Mouse (Mus musculus) heart, embryonic 16.5 days (tissue): ENCODE measurements around the gene Sept7. TPM values are rescaled to one million over a fixed set of nuclear protein-coding genes. Genes with fewer than 3 reads are reported as not detected.

Experiments used
- ATAC-seq: fragments of 200-750 bp; cut with Nextera tagmentation; replicated peaks from 2 replicates; pipeline ENCODE4 v1.8.0; 2017; ENCODE audit warnings: moderate number of reproducible peaks; ENCODE audit not compliant: insufficient read depth, low FRiP score; ENCODE audit errors: extremely low read depth
- H3K27ac ChIP-seq: fragments of 300-500 bp; sonication (generic); 2 replicates; pipeline ENCODE4 v1.5.1; 2014; ENCODE audit warnings: mild to moderate bottlenecking, low read length, control low read depth, moderate library complexity
- H3K27me3 ChIP-seq: fragments of 300-500 bp; sonication (generic); 2 replicates; pipeline ENCODE4 v1.6.1; 2014; ENCODE audit warnings: low read length, mixed read lengths; ENCODE audit not compliant: control insufficient read depth, insufficient read depth
- H3K36me3 ChIP-seq: fragments of 300-500 bp; sonication (generic); 2 replicates; pipeline ENCODE4 v1.6.1; 2014; ENCODE audit not compliant: control insufficient read depth, insufficient read depth
- H3K4me1 ChIP-seq: fragments of 300-500 bp; sonication (generic); 2 replicates; pipeline ENCODE4 v1.6.1; 2014; ENCODE audit warnings: low read length, mixed read lengths; ENCODE audit not compliant: control insufficient read depth, insufficient read depth
- H3K4me2 ChIP-seq: fragments of 300-500 bp; sonication (generic); 2 replicates; pipeline ENCODE4 v1.6.1; 2014; ENCODE audit warnings: low read depth, mild to moderate bottlenecking, control low read depth, low read length
- H3K4me3 ChIP-seq: fragments of 300-500 bp; sonication (generic); 2 replicates; pipeline ENCODE4 v1.5.1; 2014; ENCODE audit warnings: mild to moderate bottlenecking, control low read depth, low read length
- H3K9ac ChIP-seq: fragments of 300-500 bp; sonication (generic); 2 replicates; pipeline ENCODE4 v1.6.1; 2014; ENCODE audit warnings: low read length, control low read depth
- H3K9me3 ChIP-seq: fragments of 300-500 bp; sonication (generic); replicated peaks from 2 replicates; pipeline ENCODE4 v1.6.1; 2016; ENCODE audit warnings: low read length; ENCODE audit not compliant: control insufficient read depth
- WGBS: fragments of 180-500 bp; shearing (Covaris S2); extraction: QIAGEN DNeasy Blood & Tissue Kit; methylation state at CpG from one replicate; pipeline ENCODE4 v1.1.7; 2014; 5-methylcytosine and 5-hydroxymethylcytosine counted together
- polyA plus RNA-seq: library from polyadenylated mRNA; unstranded; fragments of >200 nt; fragmentation: Nextera tagmentation; extraction: Ambion mirVana; gene quantifications from 2 replicates; pipeline ENCODE4 v1.2.1, GENCODE M21; 2015

Gene Sept7
- polyA plus RNA-seq, 1 experiment from 2014 or later, result 273 TPM

- peak overlapping the region; percentile 100 for H3K9ac ChIP-seq
- H3K27me3 ChIP-seq, result no peaks in the 10 kb centered on the region
- under 1% methylated on average over 41 of the region's 41 CpGs for WGBS
- ATAC-seq, result peak; percentile 81
- peaks cover 22% of the 10 kb centered on the region for H3K4me1 ChIP-seq
- H3K27ac ChIP-seq, result peak overlapping the region; percentile 99
- peak overlapping the region; percentile 100 for H3K4me3 ChIP-seq
- H3K4me2 ChIP-seq, result peak overlapping the region; percentile 85
- H3K9me3 ChIP-seq, result no peaks in the 10 kb centered on the region
- no peaks in the 10 kb centered on the region for H3K36me3 ChIP-seq
These were observed 492 bp upstream of the Sept7 start for GRCm38 (mm10) chr9:25251611-25252282.

- peak overlapping the region; percentile 100 for H3K9ac ChIP-seq
- peak overlapping the region; percentile 100 for H3K4me3 ChIP-seq
- peaks cover 19% of the 10 kb centered on the region for H3K4me1 ChIP-seq
- WGBS, result 1% methylated on average over 64 of the region's 78 CpGs
- peak overlapping the region; percentile 99 for H3K27ac ChIP-seq
- no peaks in the 10 kb centered on the region for H3K27me3 ChIP-seq
- H3K4me2 ChIP-seq, result peak overlapping the region; percentile 83
- H3K36me3 ChIP-seq, result no peaks in the 10 kb centered on the region
- no peaks in the 10 kb centered on the region for H3K9me3 ChIP-seq
- peak; percentile 41 for ATAC-seq
These were observed 679 bp downstream of the Sept7 start for GRCm38 (mm10) chr9:25252759-25253477.

- no peak for ATAC-seq
- Histone ChIP-seq H3K27ac (peak overlapping the region; percentile 99), H3K4me2 (peak overlapping the region; percentile 83), H3K4me1 (peaks cover 19% of the 10 kb centered on the region), H3K9me3 (no peaks in the 10 kb centered on the region), H3K9ac (peak overlapping the region; percentile 100), H3K4me3 (peak overlapping the region; percentile 100), H3K27me3 (no peaks in the 10 kb centered on the region), H3K36me3 (no peaks in the 10 kb centered on the region)
- WGBS, result 2% methylated on average over 3 of the region's 3 CpGs
These were observed 1.2 kb downstream of the Sept7 start for GRCm38 (mm10) chr9:25253478-25253824.

- ATAC-seq, result no peak
- Histone ChIP-seq H3K27me3 (no peaks in the 10 kb centered on the region), H3K9ac (no peak overlapping the region), H3K4me3 (no peak overlapping the region), H3K36me3 (peaks cover 3% of the 10 kb centered on the region), H3K27ac (no peak overlapping the region), H3K4me1 (peaks cover 5% of the 10 kb centered on the region; the same call in 1 of the 2 replicates), H3K9me3 (no peaks in the 10 kb centered on the region), H3K4me2 (no peak overlapping the region)
- WGBS, result 78% methylated on average over 3 of the region's 3 CpGs
These were observed 8.2 kb downstream of the Sept7 start for GRCm38 (mm10) chr9:25260411-25260810.

GRCm38 (mm10) chr9:25260979-25261378, 8.7 kb downstream of the Sept7 start:
- H3K36me3 ChIP-seq, result peaks cover 6% of the 10 kb centered on the region
- no peak overlapping the region for H3K4me3 ChIP-seq
- no peak overlapping the region for H3K9ac ChIP-seq
- no peak overlapping the region for H3K4me2 ChIP-seq
- no peaks in the 10 kb centered on the region for H3K27me3 ChIP-seq
- no peak for ATAC-seq
- peaks cover 2% of the 10 kb centered on the region; the same call in 1 of the 2 replicates for H3K4me1 ChIP-seq
- H3K27ac ChIP-seq, result no peak overlapping the region
- no peaks in the 10 kb centered on the region for H3K9me3 ChIP-seq

- H3K9ac ChIP-seq, result no peak overlapping the region
- WGBS, result 49% methylated on average over 1 of the region's 1 CpGs
- no peak overlapping the region for H3K4me2 ChIP-seq
- no peaks in the 10 kb centered on the region for H3K27me3 ChIP-seq
- no peak for ATAC-seq
- H3K36me3 ChIP-seq, result peaks cover 9% of the 10 kb centered on the region
- no peak overlapping the region for H3K27ac ChIP-seq
- H3K9me3 ChIP-seq, result no peaks in the 10 kb centered on the region
- no peak overlapping the region for H3K4me3 ChIP-seq
- H3K4me1 ChIP-seq, result peaks cover 2% of the 10 kb centered on the region; the same call in 1 of the 2 replicates
These were observed 9.8 kb downstream of the Sept7 start for GRCm38 (mm10) chr9:25262087-25262486.

GRCm38 (mm10) chr9:25265795-25266194, 13.6 kb downstream of the Sept7 start:
- H3K27ac ChIP-seq, result no peak overlapping the region
- H3K36me3 ChIP-seq, result peaks cover 23% of the 10 kb centered on the region
- WGBS, result 88% methylated on average over 4 of the region's 4 CpGs
- H3K4me2 ChIP-seq, result no peak overlapping the region
- H3K4me1 ChIP-seq, result peaks cover 2% of the 10 kb centered on the region; the same call in 1 of the 2 replicates
- H3K4me3 ChIP-seq, result no peak overlapping the region
- ATAC-seq, result no peak
- H3K27me3 ChIP-seq, result no peaks in the 10 kb centered on the region
- no peaks in the 10 kb centered on the region for H3K9me3 ChIP-seq
- no peak overlapping the region for H3K9ac ChIP-seq

GRCm38 (mm10) chr9:25267133-25267532, 14.9 kb downstream of the Sept7 start:
- Histone ChIP-seq H3K27me3 (no peaks in the 10 kb centered on the region), H3K4me1 (peaks cover 2% of the 10 kb centered on the region; the same call in 1 of the 2 replicates), H3K9me3 (no peaks in the 10 kb centered on the region), H3K36me3 (peaks cover 23% of the 10 kb centered on the region), H3K9ac (no peak overlapping the region), H3K4me3 (no peak overlapping the region), H3K4me2 (no peak overlapping the region), H3K27ac (no peak overlapping the region)
- no peak for ATAC-seq
- 84% methylated on average over 3 of the region's 3 CpGs for WGBS

- no peaks in the 10 kb centered on the region for H3K9me3 ChIP-seq
- no peak overlapping the region for H3K9ac ChIP-seq
- H3K4me1 ChIP-seq, result peaks cover 2% of the 10 kb centered on the region; the same call in 1 of the 2 replicates
- no peaks in the 10 kb centered on the region for H3K27me3 ChIP-seq
- 74% methylated on average over 2 of the region's 2 CpGs for WGBS
- ATAC-seq, result no peak
- no peak overlapping the region for H3K4me2 ChIP-seq
- H3K4me3 ChIP-seq, result no peak overlapping the region
- peaks cover 23% of the 10 kb centered on the region for H3K36me3 ChIP-seq
- H3K27ac ChIP-seq, result no peak overlapping the region
These were observed 15.3 kb downstream of the Sept7 start for GRCm38 (mm10) chr9:25267574-25267973.
